Mouse (Mus musculus) adrenal gland (tissue): ENCODE results near the gene Kdm2b.

Experiments used
- intact Hi-C: fragments of 180-260 bp; cut with DNase I; formaldehyde crosslinking; loops from one replicate; pipeline ENCODE4 v1.15.1; 2025

Gene Kdm2b

DNA sequence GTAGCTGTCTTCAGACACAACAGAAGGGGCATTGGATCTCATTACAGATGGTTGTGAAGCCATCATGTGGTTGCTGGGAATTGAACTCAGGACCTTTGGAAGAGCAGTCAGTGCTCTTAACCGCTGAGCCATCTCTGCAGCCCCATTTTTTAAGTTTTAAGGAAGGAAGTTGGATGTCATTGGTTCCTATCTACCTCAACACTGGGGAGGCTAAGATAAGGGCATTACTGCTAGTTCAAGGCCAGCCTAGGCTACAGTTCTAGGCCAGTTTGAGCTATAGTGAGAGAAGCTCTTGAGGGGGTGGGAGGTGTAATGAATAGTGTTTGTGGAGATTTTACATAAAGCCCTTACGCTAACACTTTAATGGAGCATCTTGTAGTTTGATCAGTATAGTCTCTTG lies 126.6 kb downstream of the Kdm2b start:
- intact Hi-C loops, result no loop called here

DNA sequence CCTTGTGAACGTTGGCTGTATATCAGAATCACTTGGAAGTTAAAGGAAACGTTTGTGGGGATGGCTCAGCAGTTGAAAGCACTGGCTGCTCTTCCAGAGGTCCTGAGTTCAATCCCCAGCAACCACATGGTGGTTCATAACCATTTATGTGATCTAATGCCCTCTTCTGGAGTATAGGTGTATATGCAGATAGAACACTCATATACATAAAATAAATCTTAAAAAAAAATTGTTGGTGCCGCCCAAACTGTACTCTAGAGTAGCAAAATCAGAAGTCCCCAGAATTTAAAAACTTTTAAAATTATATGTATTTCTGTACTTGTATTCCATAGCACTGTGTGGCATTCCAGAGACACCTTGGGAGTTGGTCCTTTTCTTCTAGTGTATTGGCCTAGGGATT lies 133.8 kb downstream of the Kdm2b start:
- intact Hi-C loops, result no loop called here

DNA sequence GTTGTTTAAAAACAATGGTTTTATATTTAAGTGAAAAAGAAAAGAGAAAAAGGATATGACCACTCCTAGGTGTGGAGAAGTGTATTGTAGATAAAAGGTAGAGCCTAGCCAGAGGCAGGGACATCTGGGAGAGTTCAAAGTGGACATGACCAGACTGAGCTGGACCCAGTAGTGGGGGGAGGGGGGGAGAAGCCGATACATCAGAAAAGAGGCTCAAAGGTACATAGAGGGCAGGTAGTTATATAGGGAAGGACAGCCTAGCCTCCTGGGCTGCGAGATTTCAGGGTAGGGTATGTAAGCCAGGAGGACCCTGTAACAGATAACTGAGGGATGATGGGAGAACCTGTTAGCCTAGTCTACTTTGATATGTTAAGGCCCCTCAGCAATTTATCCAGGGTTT lies 137.0 kb downstream of the Kdm2b start:
- intact Hi-C loops, result loop anchor here (5.0 kb wide), 1 partner anchor 40 kb away; no protein-coding TSS in a partner anchor

DNA sequence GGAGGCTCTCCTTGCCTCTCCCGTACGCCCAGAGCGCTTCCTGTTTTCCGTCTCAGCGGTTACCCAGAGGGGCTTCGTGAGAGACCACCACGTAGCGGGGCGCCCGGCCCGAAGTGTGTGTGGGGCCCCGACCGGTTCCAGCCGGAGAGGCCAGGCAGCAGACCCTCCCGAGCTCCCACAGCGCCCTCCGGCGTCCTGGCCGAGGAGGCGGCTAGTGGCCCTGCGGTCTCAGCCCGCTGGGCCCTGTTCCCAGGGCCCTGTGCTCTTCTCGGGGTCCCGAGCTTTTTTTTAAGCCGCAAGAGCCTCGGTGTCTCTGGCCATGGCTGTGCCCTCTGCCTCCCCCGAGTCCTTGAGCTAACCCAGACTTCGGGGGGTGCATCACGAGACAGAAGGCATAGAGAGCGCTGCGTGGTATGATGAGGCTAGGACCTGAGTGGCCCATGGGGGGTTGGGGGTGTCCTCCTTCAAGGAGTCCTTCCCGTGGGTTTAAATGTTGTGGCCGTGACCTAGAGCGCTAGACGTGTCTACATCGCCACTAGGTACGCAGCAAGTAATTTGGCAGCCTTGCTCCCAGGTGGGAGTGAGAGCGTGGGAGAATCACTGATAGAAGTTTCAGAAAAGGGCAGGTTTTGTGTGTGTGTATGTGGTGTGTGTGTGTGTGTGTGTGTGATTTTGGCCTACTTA lies 139.2 kb downstream of the Kdm2b start:
- intact Hi-C loops, result loop anchor here (5.0 kb wide), 1 partner anchor 38 kb away; no protein-coding TSS in a partner anchor

DNA sequence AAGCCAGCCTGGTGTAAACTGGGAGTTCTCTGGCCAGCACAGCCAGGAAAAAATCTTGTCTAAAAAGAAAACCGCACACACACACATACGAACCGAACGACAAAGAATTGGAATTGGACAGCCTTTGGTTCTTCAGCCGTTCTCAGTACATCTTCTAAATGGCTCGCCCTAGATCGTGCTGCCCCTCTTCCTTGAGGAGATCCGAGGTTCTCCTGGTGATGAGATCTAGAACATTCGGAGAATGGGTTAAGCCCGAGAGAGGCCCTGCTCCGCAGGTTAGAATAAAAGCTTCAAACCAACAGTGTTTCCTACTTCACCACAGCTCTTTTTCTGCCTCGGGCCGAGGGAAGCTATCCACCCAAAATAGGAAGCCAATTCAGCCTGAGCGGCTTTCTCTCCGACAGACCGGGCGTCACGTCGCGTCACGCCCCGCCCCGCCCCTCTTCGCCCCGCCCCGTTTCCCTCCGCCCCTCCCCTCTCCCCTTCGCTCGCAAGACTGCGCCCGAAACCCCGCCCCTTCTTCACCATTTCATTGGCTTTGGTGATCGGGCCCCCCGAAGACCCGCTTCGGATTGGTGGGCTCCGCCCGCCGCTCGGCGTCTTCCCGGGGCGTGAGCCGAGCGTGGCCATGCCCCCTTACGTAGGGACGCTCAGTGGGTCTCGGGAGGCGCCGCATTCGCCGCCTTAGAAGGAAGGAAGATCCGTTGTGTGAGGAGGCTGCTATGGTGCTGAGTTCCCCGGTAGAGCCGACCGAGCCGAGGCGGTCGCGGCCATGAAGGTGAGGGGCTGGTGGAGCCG lies 139.9 kb downstream of the Kdm2b start, which contains the start of gene Rnf34:
Gene Rnf34, plus strand, starts transcription at position 528 of the 798 bp plus-strand sequence.
- intact Hi-C loops, result loop anchor here (5.0 kb wide), 1 partner anchor 37 kb away; no protein-coding TSS in a partner anchor

DNA sequence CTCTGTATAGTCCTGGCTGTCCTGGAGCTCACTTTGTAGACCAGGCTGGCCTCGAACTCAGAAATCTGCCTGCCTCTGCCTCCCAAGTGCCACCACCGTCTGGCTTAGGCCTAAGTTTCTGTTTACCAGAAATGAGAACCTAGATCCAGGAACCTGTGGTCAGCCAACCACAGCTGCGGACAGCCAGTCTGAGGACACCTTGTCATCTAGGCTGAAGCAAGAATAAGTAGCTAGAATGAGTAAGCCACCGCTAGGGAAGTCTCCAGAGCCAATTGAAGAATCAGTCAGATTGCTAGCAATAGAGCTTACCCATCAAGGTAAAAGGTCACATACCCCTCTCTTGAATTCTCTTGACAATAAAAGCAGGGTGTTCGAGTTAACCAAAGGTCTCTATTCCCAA lies 145.8 kb downstream of the Kdm2b start:
- intact Hi-C loops, result no loop called here

DNA sequence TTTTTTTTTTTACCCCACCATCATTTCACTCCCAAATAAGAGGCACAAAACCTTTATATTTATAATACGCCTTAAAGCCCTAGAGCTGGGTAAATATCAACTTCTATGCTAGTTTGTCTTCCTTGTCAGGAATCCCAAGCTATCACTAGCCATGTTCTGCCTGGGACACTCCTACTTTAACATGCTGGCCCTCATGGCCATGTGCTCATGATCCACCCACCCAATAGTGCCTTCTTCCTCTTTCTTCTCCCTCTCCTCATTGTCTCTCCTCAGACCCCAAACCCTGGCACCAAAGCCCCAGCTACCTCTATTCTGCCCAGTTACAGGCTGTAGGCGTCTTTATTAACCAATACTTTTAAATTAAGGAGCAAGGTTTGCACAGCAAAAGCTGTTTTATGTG lies 148.5 kb downstream of the Kdm2b start:
- intact Hi-C loops, result no loop called here

DNA sequence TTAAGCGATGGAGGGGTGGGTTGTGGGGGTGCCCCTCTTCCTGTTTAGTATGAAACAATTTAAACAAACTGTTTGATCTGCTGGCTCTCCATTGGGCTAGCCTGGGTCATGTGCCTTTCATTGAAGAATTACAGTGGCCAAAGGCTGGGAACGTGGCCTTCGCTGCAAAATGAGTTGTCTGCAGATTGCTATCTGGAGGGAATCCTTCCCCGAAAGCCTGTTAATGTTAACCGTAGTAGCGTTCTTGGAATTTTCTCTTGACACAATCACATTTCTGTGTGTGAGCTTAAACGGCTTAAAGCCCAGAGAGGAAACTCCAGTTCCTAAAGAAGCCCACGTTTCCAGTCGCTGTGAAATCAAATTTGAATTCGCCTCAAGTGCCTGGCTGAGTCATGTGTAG lies 156.6 kb downstream of the Kdm2b start:
- intact Hi-C loops, result no loop called here

DNA sequence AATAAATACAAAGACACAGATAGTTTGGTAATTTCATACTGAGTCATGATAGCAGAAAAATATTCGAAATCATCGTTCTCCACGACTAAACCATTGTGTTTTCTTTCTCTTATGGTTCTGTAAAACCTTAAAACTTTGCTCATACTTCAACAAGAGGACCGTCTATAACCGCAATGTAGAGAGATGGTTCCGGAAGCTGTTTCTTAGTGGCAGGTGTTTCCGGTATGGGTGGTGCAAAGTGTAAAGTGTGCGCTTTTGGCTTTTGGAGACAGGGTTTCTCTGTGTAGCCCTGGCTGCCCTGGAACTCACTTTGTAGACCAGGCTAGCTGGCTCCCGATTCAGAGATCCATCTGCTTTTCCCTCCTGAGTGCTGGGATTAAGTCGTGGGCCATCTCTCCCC lies 157.1 kb downstream of the Kdm2b start:
- intact Hi-C loops, result no loop called here

DNA sequence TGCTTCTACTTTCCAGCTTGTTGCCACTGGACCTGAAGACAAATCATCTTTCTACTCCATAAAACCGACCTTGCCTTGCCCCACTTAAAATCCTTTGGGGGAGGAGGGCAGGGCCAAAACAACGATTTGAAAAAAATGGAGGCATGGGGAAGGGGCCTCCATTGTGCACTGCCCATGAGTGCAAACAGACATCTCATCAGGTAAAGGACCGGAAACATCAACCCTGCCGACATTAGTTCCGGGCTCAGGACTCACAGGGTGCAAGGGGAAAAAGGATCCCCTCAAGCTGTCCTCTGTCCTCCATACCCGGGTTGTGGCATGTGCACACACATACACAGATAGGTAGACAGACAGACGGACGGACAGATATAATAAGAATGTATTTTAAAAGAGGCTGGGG lies 164.5 kb downstream of the Kdm2b start:
- intact Hi-C loops, result no loop called here

DNA sequence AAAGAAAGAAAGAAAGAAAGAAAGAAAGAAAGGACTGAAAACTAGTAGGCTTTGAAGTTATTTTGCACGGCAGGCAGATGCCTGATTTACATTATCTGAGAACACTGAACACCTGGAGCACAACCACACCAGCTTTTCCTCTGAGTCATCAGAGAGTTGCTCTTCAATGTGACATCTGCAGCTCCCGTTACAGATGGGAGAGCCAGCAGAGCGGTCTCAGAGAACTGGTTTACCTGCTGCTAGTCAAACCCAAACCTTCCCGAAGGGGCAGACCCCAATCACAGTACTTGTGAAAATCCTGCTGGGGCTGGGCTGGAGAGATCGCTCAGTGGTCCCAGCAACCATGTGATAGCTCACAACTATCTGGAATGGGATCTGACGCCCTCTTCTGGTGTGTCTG lies 165.2 kb downstream of the Kdm2b start:
- intact Hi-C loops, result no loop called here

DNA sequence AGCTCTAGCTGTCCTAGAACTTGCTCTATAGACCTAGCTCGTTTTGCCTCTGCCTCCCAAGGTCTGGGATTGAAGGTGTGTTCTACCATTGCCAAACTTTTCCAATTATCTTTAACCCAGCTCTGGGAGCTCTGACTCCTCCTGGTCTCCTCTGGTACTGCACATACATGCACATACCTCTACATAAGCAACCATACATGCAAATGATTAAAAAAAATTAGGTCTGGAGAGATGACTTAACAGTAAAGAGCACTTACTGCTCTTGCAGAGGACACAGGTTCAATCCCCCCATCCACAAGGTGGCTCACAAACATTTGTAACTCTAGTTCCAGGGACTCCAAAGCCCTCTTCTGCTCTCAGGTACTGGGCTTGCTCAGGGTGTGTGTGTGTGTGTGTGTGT lies 165.6 kb downstream of the Kdm2b start:
- intact Hi-C loops, result no loop called here

DNA sequence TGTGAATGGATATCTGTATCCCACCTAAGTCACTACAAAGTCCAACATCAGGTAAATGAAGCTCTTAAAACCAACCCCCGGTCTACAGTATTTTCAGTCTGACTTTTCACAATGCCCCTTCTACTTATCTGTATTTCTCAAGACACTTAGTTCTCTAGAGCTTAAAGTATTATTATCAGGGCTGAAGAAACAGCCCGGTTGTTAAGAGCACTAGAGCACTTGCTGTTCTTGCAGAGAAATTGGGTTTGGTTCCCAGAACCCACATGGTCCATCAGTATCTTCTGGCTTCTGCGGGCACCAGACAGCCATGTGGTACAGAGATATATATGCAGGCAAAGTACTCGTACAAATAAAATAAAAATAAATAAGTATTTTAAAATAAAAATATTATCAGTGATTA lies 167.2 kb downstream of the Kdm2b start:
- intact Hi-C loops, result no loop called here

DNA sequence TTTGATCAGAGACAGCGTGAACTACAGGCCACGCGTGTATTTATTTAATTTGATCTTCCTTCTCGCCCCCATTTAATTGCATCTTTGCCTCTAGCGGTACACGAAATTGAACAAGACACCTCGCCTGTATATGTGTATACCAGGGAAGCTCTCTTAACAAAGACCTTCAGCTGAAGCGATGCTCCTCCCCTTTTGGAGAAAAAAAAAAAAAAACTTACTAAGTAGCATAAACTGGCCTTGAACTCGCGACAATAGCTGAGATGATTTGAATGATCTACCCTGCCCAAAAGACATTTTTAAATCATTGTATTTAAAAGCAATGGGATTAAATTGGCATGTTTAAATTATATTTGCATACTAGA lies 168.1 kb downstream of the Kdm2b start:
- intact Hi-C loops, result no loop called here

DNA sequence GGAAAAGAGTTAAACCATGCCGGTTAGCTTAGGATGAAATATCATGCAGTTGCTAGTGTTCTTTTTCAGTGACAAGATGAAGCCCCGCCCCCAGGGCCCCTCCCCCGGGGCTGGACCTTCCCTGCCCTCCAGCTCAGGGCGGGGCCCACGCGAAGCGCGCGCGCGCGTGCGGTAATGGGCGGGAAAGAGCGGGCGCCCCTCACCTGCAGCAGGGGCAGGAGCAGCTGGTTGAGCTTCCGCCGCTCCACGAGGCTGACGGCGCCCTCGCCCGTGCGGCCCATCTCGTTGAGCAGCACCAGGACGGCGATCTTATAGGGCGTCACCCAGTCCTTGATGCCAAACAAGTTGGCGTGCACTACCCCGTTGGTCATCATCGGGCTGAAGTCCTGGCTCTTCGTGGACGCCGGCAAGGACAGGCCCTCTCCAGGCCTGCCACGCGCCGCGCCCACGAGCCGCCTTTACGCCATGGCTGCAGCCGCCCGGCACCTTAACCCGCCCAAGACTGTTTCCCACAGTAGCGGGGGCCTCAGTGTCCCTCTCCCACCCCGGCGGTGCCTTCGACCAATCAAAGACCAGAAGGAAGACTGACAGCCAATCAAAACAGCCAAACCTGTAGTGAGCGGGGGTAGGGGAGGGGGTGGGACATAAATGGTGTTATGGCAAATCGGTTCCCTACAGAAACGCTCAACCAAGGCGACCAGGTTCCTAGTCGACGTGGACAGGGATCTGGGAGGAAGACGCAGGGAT lies 168.7 kb downstream of the Kdm2b start, which contains the start of gene Anapc5:
Gene Anapc5, minus strand, starts transcription at position 563 of the 747 bp plus-strand sequence.
- intact Hi-C loops, result no loop called here
